Mouse (Mus musculus) limb, embryonic 11.5 days (tissue): Measurements from ENCODE around the gene Pik3c2g. TPM values are rescaled to one million over a fixed set of nuclear protein-coding genes. Genes with fewer than 3 reads are reported as not detected.

Source experiments
- ATAC-seq: fragments of 200-750 bp; cut with Nextera tagmentation; 2 replicates; pipeline ENCODE4 v1.8.0; 2017; ENCODE audit warnings: low read depth; ENCODE audit not compliant: insufficient number of reproducible peaks, low FRiP score, low TSS enrichment
- DNase-seq: peaks from one replicate; pipeline ENCODE4 v3.0.0-alpha.2; 2015; ENCODE audit warnings: low spot score
- H3K27ac ChIP-seq: fragments of 300-500 bp; sonication (generic); replicated peaks from 2 replicates; pipeline ENCODE4 v1.5.1; 2014; ENCODE audit warnings: low read depth, mild to moderate bottlenecking, low read length
- H3K27me3 ChIP-seq: fragments of 300-500 bp; sonication (generic); 2 replicates; pipeline ENCODE4 v1.6.1; 2014; ENCODE audit warnings: mild to moderate bottlenecking, low read length, mixed read lengths; ENCODE audit not compliant: control insufficient read depth, insufficient read depth
- H3K36me3 ChIP-seq: fragments of 300-500 bp; sonication (generic); 2 replicates; pipeline ENCODE4 v1.6.1; 2014; ENCODE audit warnings: mild to moderate bottlenecking, low read length, moderate library complexity, mixed read lengths; ENCODE audit not compliant: control insufficient read depth, insufficient read depth
- H3K4me1 ChIP-seq: fragments of 300-500 bp; sonication (generic); 2 replicates; pipeline ENCODE4 v1.6.1; 2014; ENCODE audit warnings: low read length, mixed read lengths; ENCODE audit not compliant: control insufficient read depth, insufficient read depth
- H3K4me2 ChIP-seq: fragments of 300-500 bp; sonication (generic); 2 replicates; pipeline ENCODE4 v1.6.1; 2014; ENCODE audit warnings: low read depth, mild to moderate bottlenecking, moderate library complexity; ENCODE audit not compliant: severe bottlenecking
- H3K4me3 ChIP-seq: fragments of 300-500 bp; sonication (generic); 2 replicates; pipeline ENCODE4 v1.5.1; 2014; ENCODE audit warnings: low read depth, low read length
- H3K9ac ChIP-seq: fragments of 300-500 bp; sonication (generic); 2 replicates; pipeline ENCODE4 v1.6.1; 2014; ENCODE audit warnings: mild to moderate bottlenecking, low read length
- H3K9me3 ChIP-seq: fragments of 300-500 bp; sonication (generic); 2 replicates; pipeline ENCODE4 v1.6.1; 2016; ENCODE audit warnings: low read length; ENCODE audit not compliant: control insufficient read depth
- WGBS: fragments of 180-500 bp; shearing (Covaris S2); extraction: QIAGEN DNeasy Blood & Tissue Kit; methylation state at CpG from one replicate; pipeline ENCODE4 v1.1.7; 2014; 5-methylcytosine and 5-hydroxymethylcytosine counted together
- polyA plus RNA-seq: library from polyadenylated mRNA; unstranded; fragments of >200 nt; fragmentation: Nextera tagmentation; extraction: Ambion mirVana; gene quantifications from 2 replicates; pipeline ENCODE4 v1.2.1, GENCODE M21; 2014

Pik3c2g gene
- polyA plus RNA-seq, 1 experiment from 2014 or later: 0.44 TPM

- Histone ChIP-seq H3K27ac (no peak overlapping the region), H3K4me2 (no peak overlapping the region), H3K27me3 (no peaks in the 10 kb centered on the region), H3K36me3 (no peaks in the 10 kb centered on the region), H3K4me1 (no peaks in the 10 kb centered on the region), H3K4me3 (no peak overlapping the region), H3K9ac (no peak overlapping the region), H3K9me3 (no peaks in the 10 kb centered on the region)
- 50% methylated on average over 15 of the region's 15 CpGs for WGBS
- ATAC-seq (no peak), DNase-seq (no peak)
Measured at GRCm38 (mm10) chr6:139588409-139588808, 1.4 kb downstream of the Pik3c2g start.

- Histone ChIP-seq H3K36me3 (no peaks in the 10 kb centered on the region), H3K4me3 (no peak overlapping the region), H3K27ac (no peak overlapping the region), H3K4me2 (no peak overlapping the region; the same call in 1 of the 2 replicates), H3K9ac (no peak overlapping the region), H3K27me3 (no peaks in the 10 kb centered on the region), H3K9me3 (no peaks in the 10 kb centered on the region), H3K4me1 (no peaks in the 10 kb centered on the region)
- peak; percentile 75 for DNase-seq
- 11% methylated on average over 12 of the region's 12 CpGs for WGBS
- ATAC-seq: no peak
Measured at GRCm38 (mm10) chr6:139589291-139589690, 2.3 kb downstream of the Pik3c2g start.

GRCm38 (mm10) chr6:139589854-139590253 is 2.8 kb downstream of the Pik3c2g start:
- H3K27ac ChIP-seq: no peak overlapping the region
- no peak overlapping the region for H3K4me3 ChIP-seq
- no peak for ATAC-seq
- H3K36me3 ChIP-seq: no peaks in the 10 kb centered on the region
- H3K9ac ChIP-seq: no peak overlapping the region
- no peaks in the 10 kb centered on the region for H3K9me3 ChIP-seq
- no peak for DNase-seq
- no peak overlapping the region for H3K4me2 ChIP-seq
- H3K4me1 ChIP-seq: no peaks in the 10 kb centered on the region
- H3K27me3 ChIP-seq: no peaks in the 10 kb centered on the region
- 64% methylated on average over 9 of the region's 9 CpGs for WGBS

GRCm38 (mm10) chr6:139592081-139592480 is 5.1 kb downstream of the Pik3c2g start:
- Histone ChIP-seq H3K36me3 (no peaks in the 10 kb centered on the region), H3K27me3 (no peaks in the 10 kb centered on the region), H3K4me2 (no peak overlapping the region), H3K27ac (no peak overlapping the region), H3K4me3 (no peak overlapping the region), H3K9ac (no peak overlapping the region), H3K9me3 (no peaks in the 10 kb centered on the region), H3K4me1 (no peaks in the 10 kb centered on the region)
- WGBS: 50% methylated on average over 3 of the region's 3 CpGs
- ATAC-seq (no peak), DNase-seq (no peak)

- Histone ChIP-seq H3K9me3 (no peaks in the 10 kb centered on the region), H3K27me3 (no peaks in the 10 kb centered on the region), H3K36me3 (no peaks in the 10 kb centered on the region), H3K4me2 (no peak overlapping the region), H3K9ac (no peak overlapping the region), H3K4me1 (no peaks in the 10 kb centered on the region), H3K27ac (no peak overlapping the region), H3K4me3 (no peak overlapping the region)
- DNase-seq (no peak), ATAC-seq (no peak)
- WGBS: 56% methylated on average over 2 of the region's 2 CpGs
Measured at GRCm38 (mm10) chr6:139596433-139596832, 9.4 kb downstream of the Pik3c2g start.

- DNase-seq: no peak
- Histone ChIP-seq H3K4me1 (no peaks in the 10 kb centered on the region), H3K27ac (no peak overlapping the region), H3K36me3 (no peaks in the 10 kb centered on the region), H3K4me2 (no peak overlapping the region), H3K9me3 (no peaks in the 10 kb centered on the region), H3K4me3 (no peak overlapping the region), H3K9ac (no peak overlapping the region), H3K27me3 (no peaks in the 10 kb centered on the region)
- 68% methylated on average over 1 of the region's 1 CpGs for WGBS
- ATAC-seq: no peak
Measured at GRCm38 (mm10) chr6:139599216-139599615, 12.2 kb downstream of the Pik3c2g start.

- no peak overlapping the region for H3K4me2 ChIP-seq
- no peak overlapping the region for H3K27ac ChIP-seq
- H3K4me1 ChIP-seq: no peaks in the 10 kb centered on the region
- H3K36me3 ChIP-seq: no peaks in the 10 kb centered on the region
- 85% methylated on average over 4 of the region's 4 CpGs for WGBS
- no peaks in the 10 kb centered on the region for H3K9me3 ChIP-seq
- ATAC-seq (no peak), DNase-seq (no peak)
- H3K27me3 ChIP-seq: no peaks in the 10 kb centered on the region
- no peak overlapping the region for H3K4me3 ChIP-seq
- no peak overlapping the region for H3K9ac ChIP-seq
Measured at GRCm38 (mm10) chr6:139618774-139619173, 31.8 kb downstream of the Pik3c2g start.

- Histone ChIP-seq H3K27ac (no peak overlapping the region), H3K9ac (no peak overlapping the region), H3K4me2 (no peak overlapping the region), H3K4me3 (no peak overlapping the region), H3K9me3 (no peaks in the 10 kb centered on the region), H3K4me1 (no peaks in the 10 kb centered on the region), H3K36me3 (no peaks in the 10 kb centered on the region), H3K27me3 (no peaks in the 10 kb centered on the region)
- DNase-seq (no peak), ATAC-seq (no peak)
Measured at GRCm38 (mm10) chr6:139624756-139625155, 37.7 kb downstream of the Pik3c2g start.

- H3K4me1 ChIP-seq: no peaks in the 10 kb centered on the region
- DNase-seq (no peak), ATAC-seq (no peak)
- H3K36me3 ChIP-seq: no peaks in the 10 kb centered on the region
- WGBS: 83% methylated on average over 3 of the region's 3 CpGs
- no peak overlapping the region for H3K4me3 ChIP-seq
- no peak overlapping the region for H3K4me2 ChIP-seq
- no peaks in the 10 kb centered on the region for H3K27me3 ChIP-seq
- no peak overlapping the region for H3K9ac ChIP-seq
- no peaks in the 10 kb centered on the region for H3K9me3 ChIP-seq
- no peak overlapping the region for H3K27ac ChIP-seq
Measured at GRCm38 (mm10) chr6:139634561-139634960, 47.5 kb downstream of the Pik3c2g start.
